Mouse (Mus musculus): ENCODE data around the gene Umad1.

- TF ChIP-seq GATA1 (IDR thresholded peaks at IDR 0.05; ENCODE audit: borderline replicate concordance, low read length): no peak
- no peak for TF ChIP-seq CTCF (IDR thresholded peaks at IDR 0.05; ENCODE audit: low read depth, low read length)
- TF ChIP-seq GATA2 (IDR thresholded peaks at IDR 0.05; ENCODE audit: borderline replicate concordance, low read depth, low read length): no peak
- no peak for TF ChIP-seq TAL1 (conservative IDR thresholded peaks at IDR 0.05; ENCODE audit: low read depth, low read length)
- TF ChIP-seq POLR2AphosphoS5 (IDR thresholded peaks at IDR 0.05; ENCODE audit: insufficient replicate concordance, low read depth, low read length): no peak
Observed at GRCm38 (mm10) chr6:8421421-8421820, 162.3 kb downstream of the Umad1 start.

Data from G1E (cell line).